Mouse (Mus musculus) fat pad, adult 2 months (tissue): Measurements from ENCODE around the gene Lmnb2.

Experiments
- DNase-seq: peaks from one replicate; pipeline ENCODE4 v3.0.0-alpha.2; 2011; ENCODE audit warnings: low read depth, low spot score; ENCODE audit errors: extremely low read depth

Gene Lmnb2

DNA sequence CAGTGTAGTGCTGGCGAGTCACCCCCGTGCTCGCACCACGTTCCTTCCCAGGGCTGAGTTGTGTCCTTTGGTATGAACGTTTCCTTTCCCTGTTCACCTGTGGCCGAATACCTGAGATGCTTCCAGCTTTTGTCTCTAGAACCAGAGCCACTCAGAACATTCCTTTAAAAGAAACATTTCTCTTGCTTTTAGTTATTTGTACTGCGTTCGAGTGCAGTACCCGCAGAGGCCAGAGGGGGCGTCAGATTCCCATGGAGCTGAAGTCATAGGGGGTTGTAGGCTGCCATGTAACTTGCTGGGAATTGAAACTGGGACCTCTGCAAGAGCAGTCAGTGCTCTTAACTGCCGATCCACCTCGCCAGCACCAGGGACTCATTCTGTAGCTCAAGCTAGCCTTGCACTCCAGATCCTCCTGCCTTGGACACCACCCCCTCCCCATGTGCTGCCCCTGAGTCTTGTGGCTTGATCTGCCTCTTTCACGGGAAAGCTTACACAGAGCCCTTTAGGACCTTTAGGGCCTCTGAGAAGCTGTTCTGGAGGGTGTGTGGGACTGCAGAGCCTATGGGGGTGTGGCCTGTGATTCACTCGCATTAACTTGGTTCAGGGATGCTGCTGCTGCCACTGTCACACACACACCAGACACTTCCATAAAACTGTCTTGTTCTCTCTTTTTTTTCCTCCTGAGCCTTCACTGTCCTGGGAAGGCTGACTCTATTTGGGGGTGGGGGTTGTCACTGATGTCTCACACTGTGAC, 28.8 kb upstream of the Lmnb2 start:
- no peak for DNase-seq

DNA sequence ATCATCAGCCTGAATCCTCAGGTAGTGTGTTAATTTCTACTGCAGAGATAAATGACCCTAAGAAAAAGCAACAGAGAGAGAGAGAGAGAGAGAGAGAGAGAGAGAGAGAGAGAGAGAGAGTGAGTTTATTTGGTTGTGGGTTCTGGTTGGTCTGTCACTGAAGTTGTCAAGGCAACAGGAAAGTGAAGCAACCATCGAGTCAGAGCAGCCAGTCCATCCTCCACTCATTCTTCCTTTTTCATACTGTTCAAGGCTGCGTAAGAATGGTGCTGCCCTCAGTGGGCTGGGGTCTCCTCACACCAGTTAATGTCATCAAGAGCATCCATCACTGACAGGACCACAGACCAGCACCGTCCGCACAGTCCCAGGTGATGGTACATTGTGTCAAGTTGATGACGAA, 26.2 kb upstream of the Lmnb2 start:
- DNase-seq = no peak

DNA sequence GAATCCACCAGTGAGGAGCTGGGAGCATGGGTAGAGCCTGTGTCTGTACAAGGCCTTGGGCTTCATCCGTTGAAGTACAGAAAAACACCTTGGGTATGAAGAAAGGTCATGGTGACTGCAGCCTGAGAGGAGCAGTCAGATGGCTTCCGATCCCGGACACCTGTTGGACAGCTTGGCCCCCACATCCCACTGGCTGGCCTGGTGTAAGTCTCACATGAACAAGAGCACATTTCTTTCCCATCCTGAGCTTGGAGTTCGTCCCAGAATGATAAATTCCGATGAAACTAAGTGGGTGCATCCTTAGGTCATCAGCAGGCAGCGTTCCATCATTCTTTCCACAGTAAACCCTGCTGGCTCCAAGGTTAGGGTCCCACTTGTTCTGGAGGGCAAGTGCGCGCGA, 25.7 kb upstream of the Lmnb2 start:
- DNase-seq = no peak

DNA sequence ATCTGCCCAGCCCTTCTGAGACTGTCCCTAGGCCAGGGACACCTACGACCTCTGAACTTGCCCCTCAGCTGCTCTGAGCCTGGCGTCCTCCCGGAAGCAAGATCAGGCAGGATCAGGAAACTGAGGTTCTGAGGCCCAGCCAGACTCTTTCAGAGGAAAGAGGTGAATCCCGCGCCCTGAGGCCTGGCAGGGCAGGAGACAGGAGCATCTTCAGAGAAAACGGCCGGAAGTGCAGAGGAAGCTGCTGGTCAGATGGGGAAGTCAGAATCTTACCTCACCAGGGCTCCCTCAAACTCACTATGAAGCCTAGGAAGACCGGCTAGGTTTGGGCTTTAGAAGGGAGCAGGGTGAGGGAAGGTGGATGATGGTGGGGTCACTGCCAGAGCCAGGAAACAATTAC, 24.9 kb upstream of the Lmnb2 start:
- no peak for DNase-seq

DNA sequence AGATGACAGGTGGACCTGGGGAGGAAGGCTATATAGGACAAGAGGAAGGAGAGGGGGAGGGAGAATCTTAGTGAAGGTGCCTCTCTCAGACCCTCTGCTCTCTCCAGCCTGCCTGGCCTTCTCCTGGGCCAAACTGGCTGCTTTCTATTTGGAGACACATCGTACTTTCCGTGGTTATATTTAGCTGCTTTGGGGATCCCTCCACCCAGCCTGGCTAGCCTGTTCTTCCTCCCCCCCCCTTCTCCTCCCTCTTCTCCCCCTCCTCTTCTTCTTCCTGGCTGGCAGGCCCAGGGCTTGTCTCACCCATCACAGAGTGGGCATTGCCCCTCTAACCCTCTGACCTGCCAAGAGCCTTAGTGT, 22.9 kb upstream of the Lmnb2 start:
- DNase-seq = no peak

DNA sequence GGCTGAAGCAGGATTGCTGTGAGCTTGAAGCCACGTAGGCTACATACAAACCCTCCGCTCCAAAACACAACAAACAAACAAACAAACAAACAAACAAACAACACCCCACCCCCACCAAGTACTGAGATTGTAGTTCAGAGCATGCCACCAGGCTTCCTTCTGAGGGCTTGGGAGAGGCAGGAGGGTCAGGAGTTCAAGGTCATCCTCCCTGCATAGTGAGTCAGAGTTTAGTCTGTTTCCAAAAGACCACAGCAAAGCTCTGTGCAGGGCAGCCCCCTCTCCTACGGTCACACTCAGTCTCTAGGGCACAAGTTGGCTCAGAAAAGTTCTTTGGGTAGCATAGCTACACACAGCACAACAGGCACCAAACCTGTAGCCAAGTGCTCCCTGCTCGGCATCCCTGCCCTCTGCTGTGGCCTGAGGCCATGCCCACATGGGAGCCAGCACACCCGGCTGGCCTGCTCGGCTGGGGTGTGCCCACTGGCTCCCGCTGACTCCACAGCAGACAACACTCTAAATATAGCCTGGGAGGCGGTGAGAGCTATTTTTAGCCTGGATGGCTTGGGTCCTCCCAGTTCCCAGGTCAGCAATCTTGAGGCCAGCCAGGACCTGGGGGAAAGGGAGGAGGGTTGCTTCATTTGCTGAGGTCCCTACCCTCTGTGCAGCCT, 22.4 kb upstream of the Lmnb2 start:
- no peak for DNase-seq

DNA sequence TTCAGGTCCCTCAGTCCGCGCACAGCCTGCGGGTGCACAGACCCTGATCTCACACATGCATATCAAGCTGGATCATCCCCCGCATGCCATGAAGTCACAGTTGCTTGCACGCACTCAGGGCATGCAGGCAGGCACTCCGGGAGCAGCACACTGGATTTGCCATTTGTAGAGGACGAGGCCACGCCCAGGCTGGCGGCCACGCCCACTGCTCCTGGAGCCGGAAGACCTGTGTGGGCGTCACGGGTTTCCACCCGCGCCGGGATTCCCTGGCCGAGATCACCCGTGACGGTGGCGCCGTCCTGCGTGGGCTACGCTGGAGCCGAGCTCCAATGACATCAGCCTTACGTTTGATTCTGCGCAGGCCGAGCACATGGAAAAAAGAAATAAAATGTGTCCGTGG, 21.6 kb upstream of the Lmnb2 start:
- no peak for DNase-seq

DNA sequence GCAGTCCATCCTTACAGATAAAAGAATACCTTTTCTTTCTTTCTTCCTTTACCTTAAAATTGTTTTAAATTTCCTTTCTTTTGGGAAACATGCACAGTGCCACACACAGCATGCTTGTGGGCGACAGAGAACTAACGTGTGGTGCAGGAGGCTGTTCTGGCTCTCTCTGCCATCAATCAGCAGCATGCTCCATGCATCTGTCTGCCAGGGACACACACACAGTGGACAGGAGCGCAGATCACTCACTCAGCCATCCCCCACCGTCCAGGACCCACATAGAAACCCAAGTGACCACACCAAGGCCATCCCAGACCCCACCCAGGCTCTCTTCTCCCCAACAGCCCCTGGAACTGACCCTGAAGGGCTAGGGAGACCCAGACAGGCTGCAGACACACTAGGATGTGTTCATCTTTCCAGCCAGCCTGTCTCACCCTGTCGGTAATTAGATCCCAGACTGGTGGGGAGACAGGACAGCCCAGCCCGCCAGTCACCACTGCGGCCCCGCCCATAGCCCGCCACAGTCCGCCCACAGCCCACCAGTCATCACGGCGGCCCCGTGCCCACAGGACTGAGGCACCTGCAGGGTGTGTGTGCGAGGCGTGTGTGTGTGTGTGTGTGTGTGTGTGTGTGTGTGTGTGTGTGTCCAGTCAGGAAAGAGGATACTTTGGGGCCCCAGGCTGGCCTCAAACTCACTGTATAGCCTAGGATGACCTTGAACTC, 20.9 kb upstream of the Lmnb2 start:
- DNase-seq = no peak

DNA sequence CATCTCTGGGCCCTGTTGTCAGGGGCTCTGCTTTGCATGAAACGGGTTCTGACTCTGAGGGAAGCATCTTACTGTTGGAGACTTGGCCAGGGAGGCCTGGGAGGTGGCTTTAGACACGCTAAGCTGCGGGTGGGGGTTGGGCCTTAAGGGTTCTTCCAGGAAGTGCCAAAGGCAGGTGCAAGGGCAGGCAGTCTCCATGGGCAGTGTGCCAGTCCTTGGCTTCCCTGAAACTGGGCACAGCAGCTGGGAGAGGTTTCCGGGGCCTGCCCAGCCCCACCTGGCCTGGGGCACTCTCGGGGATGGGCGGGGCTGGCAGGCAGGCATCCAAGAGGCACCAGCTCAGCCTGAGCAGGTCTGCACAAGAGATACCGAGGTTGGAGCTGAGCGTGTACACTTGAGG, 19.6 kb upstream of the Lmnb2 start:
- no peak for DNase-seq

DNA sequence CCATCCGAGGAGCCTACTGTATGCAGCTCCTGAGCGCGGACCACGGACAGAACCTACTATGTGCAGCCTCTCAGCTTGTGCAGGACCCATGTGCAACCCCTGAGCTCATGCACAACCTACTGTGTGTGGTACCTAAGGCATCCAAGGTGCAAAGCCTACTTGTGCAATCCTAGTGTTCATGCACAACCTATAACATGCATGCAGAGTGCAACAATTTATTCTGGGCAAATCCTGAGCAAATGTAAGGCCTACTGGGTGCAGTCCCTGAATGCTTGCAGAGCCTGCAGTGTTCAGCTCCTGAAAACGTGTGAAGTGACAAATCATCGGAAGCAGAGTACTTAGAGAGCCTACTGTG, 18.7 kb upstream of the Lmnb2 start:
- no peak for DNase-seq

DNA sequence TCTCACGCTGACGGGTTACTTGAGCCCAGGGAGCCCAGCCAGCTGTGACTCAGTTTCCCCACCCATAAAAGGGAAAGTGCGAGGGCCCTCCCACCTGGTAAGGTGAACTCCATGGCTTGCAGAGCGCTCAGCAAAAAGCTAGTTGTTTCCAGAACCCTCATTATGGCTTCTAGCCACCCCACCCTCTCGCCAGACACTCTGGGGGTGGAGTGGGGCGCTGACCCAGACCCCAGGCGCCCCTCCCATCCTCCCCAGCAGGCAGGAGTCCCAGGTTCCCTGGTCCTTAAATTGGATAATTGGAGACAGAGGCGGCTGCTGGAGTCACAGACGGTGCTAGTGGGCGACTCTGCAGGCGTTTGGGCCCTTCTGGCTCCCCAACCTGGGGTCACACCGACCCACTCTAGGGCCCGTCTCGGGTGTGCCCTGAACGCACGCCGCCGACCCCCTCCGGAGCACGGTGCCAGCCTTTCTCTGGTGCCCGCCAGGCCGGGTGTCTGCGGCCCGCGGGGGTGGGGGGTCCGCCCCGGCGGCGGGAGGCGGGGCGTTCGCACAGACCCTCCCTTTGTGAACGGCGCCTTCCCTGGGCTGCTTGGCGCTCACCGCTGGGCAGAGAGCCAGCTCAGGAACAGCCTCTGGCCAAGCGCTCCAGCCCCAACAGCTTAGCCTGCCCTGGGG, 18.2 kb upstream of the Lmnb2 start:
- DNase-seq = no peak

DNA sequence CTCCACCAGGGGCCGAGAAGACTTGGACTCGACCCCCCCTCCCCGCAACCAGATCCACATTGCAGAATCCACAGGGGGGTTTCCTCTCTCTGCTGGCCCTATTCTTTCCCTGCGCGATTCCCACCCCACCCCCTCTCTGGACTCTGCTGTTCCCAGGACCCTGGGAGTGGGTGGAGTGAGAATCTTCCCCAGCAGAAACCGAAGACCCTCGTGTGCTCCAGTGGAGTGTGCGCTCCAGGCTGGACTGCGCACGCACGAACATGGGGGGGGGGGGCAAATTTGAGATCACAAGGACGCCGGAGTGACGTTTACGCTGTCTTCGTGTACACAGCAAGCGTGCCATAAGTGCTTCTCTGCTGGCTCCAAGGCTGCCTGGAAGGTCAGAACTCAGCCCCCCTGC, 17.7 kb upstream of the Lmnb2 start:
- no peak for DNase-seq

DNA sequence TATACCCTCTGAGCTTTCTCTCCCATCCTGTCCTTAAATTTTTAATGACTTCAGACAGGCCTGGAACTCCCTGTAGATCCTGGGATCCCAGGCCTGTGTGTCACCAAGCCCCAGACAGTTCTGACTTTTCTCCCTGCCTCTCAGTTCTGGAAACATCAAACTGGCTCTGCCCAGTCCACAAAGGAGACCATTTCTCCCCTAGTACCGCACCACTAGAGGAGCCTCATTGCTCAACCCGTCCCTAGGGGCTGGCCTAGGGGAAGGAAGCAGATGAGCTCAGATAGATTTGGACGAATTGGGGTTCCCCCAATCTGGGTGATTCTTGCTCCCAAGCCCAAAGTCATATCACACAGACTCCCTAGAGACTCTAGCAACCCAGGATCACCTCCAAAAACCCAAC, 17.2 kb upstream of the Lmnb2 start:
- no peak for DNase-seq

DNA sequence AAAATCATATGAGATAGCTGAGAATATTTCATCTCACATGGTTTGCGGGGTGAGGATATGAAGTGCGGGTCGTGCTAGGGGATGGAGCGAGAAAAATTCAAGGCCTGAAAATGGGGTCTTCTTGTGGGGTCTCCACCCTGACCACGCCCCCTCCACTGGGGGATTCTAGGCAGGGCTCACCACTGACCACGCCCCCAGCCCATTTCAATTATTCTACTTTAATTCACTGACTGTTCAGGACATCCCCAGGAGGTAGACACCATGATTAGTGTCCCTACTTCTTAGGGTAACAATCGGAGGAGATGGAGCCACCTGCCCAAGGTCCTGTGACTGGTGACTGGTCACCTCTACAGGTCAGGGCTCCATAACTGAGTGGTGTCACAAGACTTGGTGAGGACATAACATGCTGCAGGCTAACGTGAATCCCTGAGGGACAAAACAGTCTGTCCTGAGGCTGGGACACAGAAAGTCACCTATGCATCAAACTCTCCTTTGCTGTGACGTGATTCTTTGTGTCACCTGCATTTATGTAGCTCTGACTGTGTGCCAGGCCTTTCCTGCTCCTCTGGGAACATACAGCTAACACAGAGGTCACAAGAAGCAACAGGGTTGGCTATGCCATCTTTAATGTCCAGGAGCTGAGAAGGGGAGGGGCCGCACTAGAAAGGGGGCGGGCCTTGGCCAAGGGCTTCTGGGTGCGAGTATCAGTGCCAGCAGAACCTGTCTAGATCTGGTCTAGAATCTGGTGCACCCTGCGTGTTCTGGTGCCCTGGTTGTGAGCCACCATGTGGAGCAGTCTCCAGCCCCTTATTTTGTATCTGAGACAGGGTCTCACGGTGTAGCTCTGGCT, 16.3 kb upstream of the Lmnb2 start:
- no peak for DNase-seq

DNA sequence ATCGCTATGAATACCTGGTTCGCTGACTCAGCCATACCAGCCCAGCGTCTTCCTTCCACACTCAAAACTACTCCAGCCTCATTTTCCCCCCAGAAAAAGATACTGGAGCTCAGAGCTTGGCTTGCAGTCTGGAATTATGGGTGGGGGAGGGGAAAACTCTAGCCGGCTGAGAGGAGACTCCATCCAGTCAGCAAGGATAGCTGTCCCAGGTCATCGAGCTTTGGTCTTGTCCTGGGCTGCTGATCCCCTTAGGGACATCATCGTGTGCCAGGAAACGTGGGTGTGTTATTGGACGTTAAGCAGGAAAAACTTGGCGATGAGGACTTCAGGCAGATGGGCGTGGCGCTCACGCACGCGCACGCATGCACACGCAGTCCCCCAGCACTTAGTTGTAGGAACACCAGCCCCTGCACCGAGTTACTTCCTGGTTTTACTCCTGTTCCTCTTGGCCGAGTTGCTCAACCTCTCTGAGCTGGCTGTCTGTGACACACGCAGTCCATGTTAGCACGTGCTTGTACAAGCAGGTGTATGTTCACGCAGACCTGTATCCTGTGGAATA, 15.5 kb upstream of the Lmnb2 start:
- peak; percentile 73 for DNase-seq

DNA sequence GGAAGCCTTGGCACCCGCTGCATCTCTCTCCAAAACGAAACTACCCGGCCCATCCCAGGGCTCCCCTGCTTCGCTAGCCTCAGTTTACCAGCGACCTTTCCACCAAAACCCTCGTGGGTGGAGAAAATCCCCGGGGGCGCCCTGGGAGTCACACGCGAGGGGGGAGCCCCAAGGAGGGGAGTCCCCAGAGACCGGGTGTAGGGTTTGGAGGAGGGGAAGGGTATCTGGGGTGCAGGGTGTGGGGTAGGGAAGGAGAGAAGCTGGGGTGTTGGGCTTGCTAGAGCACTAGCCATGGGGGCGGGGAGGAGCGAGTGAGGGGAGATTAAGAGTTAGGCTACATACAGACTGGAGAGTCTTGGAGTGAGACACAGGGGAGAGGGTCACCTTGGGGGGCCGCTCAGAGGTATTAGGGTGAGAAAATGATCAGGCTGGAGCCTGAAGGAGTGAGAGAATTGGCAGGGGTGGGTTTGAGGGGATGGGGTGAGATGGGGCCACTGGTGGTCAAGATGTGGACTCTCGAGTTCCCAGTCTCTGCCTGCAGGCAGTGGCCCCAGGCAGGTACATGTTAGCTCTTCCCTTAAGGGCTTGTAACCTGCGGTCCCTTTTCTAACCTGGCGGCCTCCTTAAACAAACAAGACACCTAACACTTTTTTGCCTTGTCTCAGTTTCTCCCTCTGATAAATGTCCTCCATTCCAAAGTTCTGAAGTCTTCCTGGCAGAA, 14.8 kb upstream of the Lmnb2 start:
- no peak for DNase-seq

DNA sequence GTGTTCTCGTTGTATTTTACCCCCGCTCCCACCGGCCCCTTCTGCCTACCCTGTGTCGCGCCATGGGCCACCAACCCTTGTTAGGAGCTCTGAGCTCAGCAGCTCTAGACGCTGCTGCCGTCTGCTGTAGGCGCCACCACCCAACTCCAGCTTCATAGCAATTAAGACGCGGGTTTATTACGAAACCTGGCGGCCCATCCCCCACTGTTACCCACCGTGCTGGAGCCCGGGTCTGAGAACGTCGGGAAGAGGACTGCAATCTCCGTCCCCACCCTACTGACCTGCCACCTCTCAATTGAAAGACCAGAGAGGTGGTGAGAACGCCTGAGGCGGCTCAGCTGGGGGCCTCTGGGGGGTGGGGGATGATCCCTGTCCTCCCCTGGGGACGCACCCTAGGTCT, 14.2 kb upstream of the Lmnb2 start:
- no peak for DNase-seq

DNA sequence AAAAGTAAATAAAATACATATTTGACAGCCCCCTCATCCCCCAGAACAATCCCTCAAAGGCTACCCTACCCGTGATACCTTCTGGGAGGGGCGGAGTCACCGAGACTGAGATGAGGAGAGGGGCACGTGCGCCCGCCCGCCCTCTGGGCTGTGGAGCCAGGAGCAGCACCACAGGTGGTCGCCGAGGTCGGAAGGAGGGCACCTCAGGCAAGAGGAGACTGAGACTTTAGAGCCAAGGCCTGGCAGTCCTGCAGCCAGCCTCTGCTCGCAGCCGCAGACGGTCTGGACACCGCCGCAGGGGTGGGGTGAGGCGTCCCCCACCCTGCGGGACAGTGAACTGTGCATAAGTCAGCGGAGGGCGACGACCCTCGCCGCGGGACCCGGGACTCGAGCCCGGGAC, 13.7 kb upstream of the Lmnb2 start:
- no peak for DNase-seq

DNA sequence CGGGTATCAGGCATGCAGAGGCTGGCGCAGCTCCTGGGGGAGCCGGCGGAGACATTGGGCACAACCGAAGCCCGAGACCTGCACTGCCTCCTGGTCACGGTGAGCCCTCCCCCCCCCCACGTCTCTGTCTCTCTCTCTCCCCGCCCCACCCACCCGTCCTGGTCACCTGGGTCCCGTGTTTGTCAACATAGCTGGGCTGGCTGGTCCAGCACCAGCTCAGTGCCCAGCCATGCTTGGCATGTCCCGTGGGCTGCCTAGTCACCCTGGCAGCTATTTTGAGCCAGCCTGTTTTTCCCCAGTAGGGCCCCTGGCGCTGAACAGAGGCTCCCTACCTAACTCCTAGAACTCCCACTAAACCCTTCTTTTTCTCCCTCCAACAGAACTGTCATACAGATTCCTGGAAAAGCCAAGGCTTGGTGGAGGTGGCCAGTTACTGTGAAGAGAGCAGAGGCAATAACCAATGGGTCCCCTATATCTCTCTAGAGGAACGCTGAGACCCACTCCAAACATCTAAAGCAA, 13.2 kb upstream of the Lmnb2 start:
- DNase-seq = no peak
